Mouse (Mus musculus): ENCODE measurements around the gene Elac2. TPM values are rescaled to one million over a fixed set of nuclear protein-coding genes. Genes with fewer than 3 reads are reported as not detected.

Gene Elac2
- polyA plus RNA-seq, 1 experiment from 2014 or later: 7.1 TPM

GRCm38 (mm10) chr11:65006047-65006446 is 27.2 kb downstream of the Elac2 start:
- TF ChIP-seq CTCF (IDR thresholded peaks at IDR 0.05; ENCODE audit: low read depth): no peak

GRCm38 (mm10) chr11:65013906-65014305 is 35.1 kb downstream of the Elac2 start:
- no peak overlapping the region for H3K4me3 ChIP-seq (ENCODE audit: low read depth, low read length)
- H3K27ac ChIP-seq (ENCODE audit: low read depth, low read length): no peak overlapping the region
- H3K36me3 ChIP-seq (ENCODE audit: control insufficient read depth, insufficient read depth): no peaks in the 10 kb centered on the region
- H3K4me1 ChIP-seq (replicated peaks; ENCODE audit: control insufficient read depth, insufficient read depth, low read length): no peaks in the 10 kb centered on the region
- H3K9me3 ChIP-seq (ENCODE audit: control insufficient read depth): no peaks in the 10 kb centered on the region
- no peak overlapping the region for H3K4me2 ChIP-seq (replicated peaks; ENCODE audit: low read depth)
- WGBS: 80% methylated on average over 6 of the region's 6 CpGs
- H3K9ac ChIP-seq (ENCODE audit: low read depth, low read length): no peak overlapping the region
- H3K27me3 ChIP-seq (replicated peaks; ENCODE audit: control insufficient read depth, insufficient read depth, low read length): no peaks in the 10 kb centered on the region
- no peak for TF ChIP-seq CTCF (IDR thresholded peaks at IDR 0.05; ENCODE audit: low read depth)
- no peak for ATAC-seq

More at GRCm38 (mm10) chr11:65006047-65006446, 27.2 kb downstream of the Elac2 start:
- H3K4me2 ChIP-seq (replicated peaks; ENCODE audit: low read depth): no peak overlapping the region
- no peaks in the 10 kb centered on the region for H3K4me1 ChIP-seq (replicated peaks; ENCODE audit: control insufficient read depth, insufficient read depth, low read length)
- 94% methylated on average over 4 of the region's 4 CpGs for WGBS
- H3K9me3 ChIP-seq (ENCODE audit: control insufficient read depth): no peaks in the 10 kb centered on the region
- no peak overlapping the region for H3K4me3 ChIP-seq (ENCODE audit: low read depth, low read length)
- H3K9ac ChIP-seq (ENCODE audit: low read depth, low read length): no peak overlapping the region
- no peak overlapping the region for H3K27ac ChIP-seq (ENCODE audit: low read depth, low read length)
- ATAC-seq: no peak
- peaks cover 29% of the 10 kb centered on the region for H3K36me3 ChIP-seq (ENCODE audit: control insufficient read depth, insufficient read depth)
- no peaks in the 10 kb centered on the region for H3K27me3 ChIP-seq (replicated peaks; ENCODE audit: control insufficient read depth, insufficient read depth, low read length)

GRCm38 (mm10) chr11:65016754-65017153 is 37.9 kb downstream of the Elac2 start:
- 90% methylated on average over 1 of the region's 1 CpGs for WGBS
- no peaks in the 10 kb centered on the region for H3K27me3 ChIP-seq (replicated peaks; ENCODE audit: control insufficient read depth, insufficient read depth, low read length)
- H3K36me3 ChIP-seq (ENCODE audit: control insufficient read depth, insufficient read depth): peaks cover 3% of the 10 kb centered on the region; the same call in 1 of the 2 replicates
- no peak for TF ChIP-seq CTCF (IDR thresholded peaks at IDR 0.05; ENCODE audit: low read depth)
- ATAC-seq: peak; percentile 86
- no peak overlapping the region for H3K9ac ChIP-seq (ENCODE audit: low read depth, low read length)
- H3K9me3 ChIP-seq (ENCODE audit: control insufficient read depth): no peaks in the 10 kb centered on the region
- no peak overlapping the region for H3K27ac ChIP-seq (ENCODE audit: low read depth, low read length)
- no peaks in the 10 kb centered on the region for H3K4me1 ChIP-seq (replicated peaks; ENCODE audit: control insufficient read depth, insufficient read depth, low read length)
- no peak overlapping the region for H3K4me3 ChIP-seq (ENCODE audit: low read depth, low read length)
- no peak overlapping the region for H3K4me2 ChIP-seq (replicated peaks; ENCODE audit: low read depth)

GRCm38 (mm10) chr11:65020744-65021143 is 41.9 kb downstream of the Elac2 start:
- Histone ChIP-seq H3K36me3 (ENCODE audit: control insufficient read depth, insufficient read depth) (peaks cover 7% of the 10 kb centered on the region; the same call in 1 of the 2 replicates), H3K27ac (ENCODE audit: low read depth, low read length) (no peak overlapping the region), H3K4me3 (ENCODE audit: low read depth, low read length) (no peak overlapping the region), H3K4me2 (replicated peaks; ENCODE audit: low read depth) (no peak overlapping the region), H3K27me3 (replicated peaks; ENCODE audit: control insufficient read depth, insufficient read depth, low read length) (no peaks in the 10 kb centered on the region), H3K9ac (ENCODE audit: low read depth, low read length) (no peak overlapping the region), H3K9me3 (ENCODE audit: control insufficient read depth) (no peaks in the 10 kb centered on the region), H3K4me1 (replicated peaks; ENCODE audit: control insufficient read depth, insufficient read depth, low read length) (no peaks in the 10 kb centered on the region)
- no peak for ATAC-seq
- 85% methylated on average over 4 of the region's 4 CpGs for WGBS
- TF ChIP-seq CTCF (IDR thresholded peaks at IDR 0.05; ENCODE audit: low read depth): no peak

GRCm38 (mm10) chr11:65022771-65023170 is 43.9 kb downstream of the Elac2 start:
- WGBS: 92% methylated on average over 11 of the region's 11 CpGs
- no peak overlapping the region for H3K27ac ChIP-seq (ENCODE audit: low read depth, low read length)
- H3K4me1 ChIP-seq (replicated peaks; ENCODE audit: control insufficient read depth, insufficient read depth, low read length): no peaks in the 10 kb centered on the region
- H3K4me2 ChIP-seq (replicated peaks; ENCODE audit: low read depth): no peak overlapping the region
- no peaks in the 10 kb centered on the region for H3K9me3 ChIP-seq (ENCODE audit: control insufficient read depth)
- H3K36me3 ChIP-seq (ENCODE audit: control insufficient read depth, insufficient read depth): peaks cover 7% of the 10 kb centered on the region; the same call in 1 of the 2 replicates
- no peaks in the 10 kb centered on the region for H3K27me3 ChIP-seq (replicated peaks; ENCODE audit: control insufficient read depth, insufficient read depth, low read length)
- TF ChIP-seq CTCF (IDR thresholded peaks at IDR 0.05; ENCODE audit: low read depth): no peak
- H3K9ac ChIP-seq (ENCODE audit: low read depth, low read length): no peak overlapping the region
- H3K4me3 ChIP-seq (ENCODE audit: low read depth, low read length): no peak overlapping the region
- ATAC-seq: no peak

- no peak for ATAC-seq
- no peak overlapping the region for H3K4me3 ChIP-seq (ENCODE audit: low read depth, low read length)
- no peak for TF ChIP-seq CTCF (IDR thresholded peaks at IDR 0.05; ENCODE audit: low read depth)
- WGBS: 63% methylated on average over 5 of the region's 5 CpGs
- no peak overlapping the region for H3K27ac ChIP-seq (ENCODE audit: low read depth, low read length)
- no peaks in the 10 kb centered on the region for H3K9me3 ChIP-seq (ENCODE audit: control insufficient read depth)
- no peaks in the 10 kb centered on the region for H3K36me3 ChIP-seq (ENCODE audit: control insufficient read depth, insufficient read depth)
- no peak overlapping the region for H3K9ac ChIP-seq (ENCODE audit: low read depth, low read length)
- H3K4me1 ChIP-seq (replicated peaks; ENCODE audit: control insufficient read depth, insufficient read depth, low read length): no peaks in the 10 kb centered on the region
- no peak overlapping the region for H3K4me2 ChIP-seq (replicated peaks; ENCODE audit: low read depth)
- H3K27me3 ChIP-seq (replicated peaks; ENCODE audit: control insufficient read depth, insufficient read depth, low read length): no peaks in the 10 kb centered on the region
Observed at GRCm38 (mm10) chr11:65028049-65028448, 49.2 kb downstream of the Elac2 start.

- Histone ChIP-seq H3K36me3 (ENCODE audit: control insufficient read depth, insufficient read depth) (no peaks in the 10 kb centered on the region), H3K4me3 (ENCODE audit: low read depth, low read length) (no peak overlapping the region), H3K27ac (ENCODE audit: low read depth, low read length) (no peak overlapping the region), H3K9ac (ENCODE audit: low read depth, low read length) (no peak overlapping the region), H3K4me1 (replicated peaks; ENCODE audit: control insufficient read depth, insufficient read depth, low read length) (no peaks in the 10 kb centered on the region), H3K4me2 (replicated peaks; ENCODE audit: low read depth) (no peak overlapping the region), H3K9me3 (ENCODE audit: control insufficient read depth) (no peaks in the 10 kb centered on the region), H3K27me3 (replicated peaks; ENCODE audit: control insufficient read depth, insufficient read depth, low read length) (no peaks in the 10 kb centered on the region)
- no peak for TF ChIP-seq CTCF (IDR thresholded peaks at IDR 0.05; ENCODE audit: low read depth)
- ATAC-seq: no peak
- 37% methylated on average over 1 of the region's 1 CpGs for WGBS
Observed at GRCm38 (mm10) chr11:65030201-65030600, 51.4 kb downstream of the Elac2 start.

All from intestine, postnatal 0 days (tissue).